Mouse (Mus musculus) megakaryocyte, adult 5-6 weeks (primary cell): Measurements from ENCODE around the gene Gm20821. TPM values are rescaled to one million over a fixed set of nuclear protein-coding genes. Genes with fewer than 3 reads are reported as not detected.
"Not testable (repeated sequence)": the region's sequence is repeated elsewhere in the genome, so short reads cannot be mapped to it uniquely, and the experiment has no call there.

Source experiments
- ATAC-seq: 2 replicates; pipeline ENCODE4 v1.8.0; 2016; ENCODE audit warnings: mild to moderate bottlenecking, inconsistent platforms; ENCODE audit not compliant: poor library complexity, severe bottlenecking
- total RNA-seq, 2 experiments: library from RNA; stranded (forward) in 1 of 2; stranded (reverse) in 1 of 2; fragments of 153-499, 151-499 nt in 1 of 2; fragments of 221-1000, 200-1000 nt in 1 of 2; gene quantifications; 2 replicates each; pipeline versions ENCODE4 v1.2.3 to v1.2.4; 2015 to 2017

The Gm20821 gene
- total RNA-seq (2015) (not detected in 2 replicates), total RNA-seq (2017) (not detected in 2 replicates)

DNA sequence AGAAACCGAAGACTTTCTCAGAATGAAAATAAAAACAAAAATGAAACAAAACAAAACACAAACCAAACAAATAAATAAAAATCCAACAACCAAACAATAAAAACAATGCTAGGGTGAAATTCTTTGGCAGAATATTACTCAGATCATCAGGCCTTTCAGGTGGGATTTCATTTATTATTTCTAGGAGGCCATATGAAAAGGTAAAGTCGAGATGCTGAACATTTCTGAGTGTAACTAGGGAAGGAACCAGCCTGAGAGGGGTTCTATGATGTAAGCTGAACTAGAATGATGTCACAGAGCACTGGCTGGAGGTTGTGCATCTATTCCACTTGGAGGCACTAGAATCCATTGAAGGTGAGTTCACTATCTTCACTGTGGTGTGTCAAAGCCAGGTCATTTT is at the start of gene Gm20821:
TSS of gene Gm20821 (plus strand) at position 301 of the 400 bp plus-strand sequence.
- ATAC-seq: not testable (repeated sequence)
